Mouse (Mus musculus): ENCODE results near the gene Znrd1as. TPM values are rescaled to one million over a fixed set of nuclear protein-coding genes. Genes with fewer than 3 reads are reported as not detected.

Znrd1as gene
- 6.7 and 7.8 TPM in 2 replicates for polyA plus RNA-seq (2012; rRNA removed)

DNA sequence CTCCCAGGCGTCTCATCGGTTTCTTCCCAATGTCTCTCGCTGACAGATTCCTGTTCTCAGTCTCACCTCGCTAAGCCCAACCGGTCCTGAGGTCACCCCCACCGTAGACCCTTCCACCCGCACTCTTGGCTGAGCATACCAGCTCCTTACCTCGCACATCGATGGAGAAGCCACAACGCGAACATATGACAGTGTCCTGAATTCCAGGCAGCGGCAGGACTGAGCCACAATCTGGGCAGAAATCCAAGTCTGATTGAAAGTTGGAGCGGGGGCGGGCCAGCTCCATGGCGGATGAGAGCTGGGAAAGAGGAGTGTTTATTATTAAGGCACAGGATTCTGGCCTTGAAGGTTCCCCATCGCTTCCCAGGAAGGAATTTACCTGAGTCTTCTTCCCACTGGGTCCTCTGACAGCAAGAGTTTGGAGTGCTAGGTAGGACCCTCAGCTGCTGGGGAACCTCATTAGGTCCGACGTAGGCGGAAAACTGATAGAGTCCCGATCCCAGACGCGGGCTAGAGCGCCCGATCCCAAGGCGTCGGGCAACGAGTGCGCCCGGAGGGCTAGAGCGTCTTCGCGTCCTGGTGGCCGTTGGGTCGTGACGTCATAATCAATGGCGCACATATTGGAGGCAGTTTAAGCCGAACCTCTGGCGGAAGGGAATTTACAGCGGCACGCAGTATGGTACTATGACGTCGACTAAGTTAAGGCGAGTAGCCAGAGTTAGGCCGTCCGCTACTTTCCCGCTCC is at the start of gene Znrd1as, which contains the start of gene Znrd1:
Znrd1as (plus strand) TSS at position 594 of the 745 bp plus-strand sequence.
Znrd1 (minus strand) TSS at position 561 of the 745 bp plus-strand sequence.
- peak; percentile 94 to 96 for DNase-seq
- TF ChIP-seq CTCF (IDR thresholded peaks at IDR 0.05; ENCODE audit: borderline replicate concordance, insufficient read depth, low read depth, low read length) (no peak), POLR2A (IDR thresholded peaks at IDR 0.05; ENCODE audit: borderline replicate concordance, insufficient read depth, low read length) (peak; percentile 76; the same call in 1 of the 2 replicates)
- Histone ChIP-seq H3K27me3 (ENCODE audit: control insufficient read depth, insufficient read depth, low read length) (no peaks in the 10 kb centered on the region), H3K4me1 (ENCODE audit: control insufficient read depth, insufficient read depth, low read length) (peaks cover 4% of the 10 kb centered on the region), H3K4me3 (replicated peaks; ENCODE audit: insufficient read depth, low read depth, low read length) (peak within 1 kb of the TSS; percentile 81), H3K27ac (ENCODE audit: insufficient read depth, low read length) (peak within 1 kb of the TSS; percentile 67)
- WGBS: under 1% methylated on average over 46 of the region's 46 CpGs

DNA sequence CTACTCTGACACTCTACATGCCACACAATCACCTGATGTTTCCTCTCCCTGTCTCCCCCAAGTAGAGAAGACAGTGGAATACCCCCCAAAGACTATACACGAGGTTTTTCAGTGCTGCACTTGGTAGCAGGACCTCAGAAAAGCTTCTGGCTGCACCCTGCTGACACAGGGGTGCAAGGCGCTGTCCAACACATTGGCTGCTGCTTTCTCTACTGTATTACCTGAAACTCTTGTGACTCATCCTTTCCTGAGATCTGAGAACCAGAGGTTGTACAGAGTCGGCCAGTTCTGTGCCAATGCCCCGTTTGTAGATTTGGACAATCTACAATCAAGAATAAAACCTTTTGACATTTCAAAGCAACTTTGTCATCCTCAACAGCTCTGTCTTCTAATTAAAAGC is 48.6 kb upstream of the Znrd1as start:
- Histone ChIP-seq H3K27ac (ENCODE audit: insufficient read depth, low read length) (no peak overlapping the region), H3K4me1 (ENCODE audit: control insufficient read depth, insufficient read depth, low read length) (no peaks in the 10 kb centered on the region), H3K27me3 (ENCODE audit: control insufficient read depth, insufficient read depth, low read length) (no peaks in the 10 kb centered on the region; the same call in 1 of the 2 replicates), H3K4me3 (replicated peaks; ENCODE audit: insufficient read depth, low read depth, low read length) (no peak overlapping the region)
- WGBS: 60% methylated on average over 4 of the region's 4 CpGs
- TF ChIP-seq POLR2A (IDR thresholded peaks at IDR 0.05; ENCODE audit: borderline replicate concordance, insufficient read depth, low read length): no peak
- no peak for TF ChIP-seq CTCF (IDR thresholded peaks at IDR 0.05; ENCODE audit: borderline replicate concordance, insufficient read depth, low read depth, low read length)
- DNase-seq: no peak

DNA sequence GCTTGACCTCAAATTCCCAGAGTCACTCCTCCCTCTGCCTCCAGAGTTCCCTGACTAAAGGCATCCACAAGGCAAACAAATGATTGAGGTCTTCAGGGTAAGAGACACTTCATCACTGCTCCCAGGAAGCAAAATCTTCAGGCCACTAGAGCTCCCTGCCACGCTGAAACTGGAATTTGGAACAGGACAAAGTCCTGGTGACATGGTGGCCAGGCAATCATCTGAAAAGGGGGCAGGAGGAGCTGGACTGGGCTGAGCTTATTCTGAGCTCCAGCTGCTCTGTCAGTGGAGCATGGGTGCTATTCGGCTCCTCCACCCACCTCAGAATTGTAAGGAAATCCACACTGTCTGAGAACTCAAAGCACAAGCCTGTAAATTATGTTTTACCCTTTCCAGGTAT is 46.4 kb upstream of the Znrd1as start:
- no peak for TF ChIP-seq CTCF (IDR thresholded peaks at IDR 0.05; ENCODE audit: borderline replicate concordance, insufficient read depth, low read depth, low read length)
- TF ChIP-seq POLR2A (IDR thresholded peaks at IDR 0.05; ENCODE audit: borderline replicate concordance, insufficient read depth, low read length): no peak
- 73% methylated on average over 2 of the region's 2 CpGs for WGBS
- no peaks in the 10 kb centered on the region for H3K27me3 ChIP-seq (ENCODE audit: control insufficient read depth, insufficient read depth, low read length)
- H3K4me1 ChIP-seq (ENCODE audit: control insufficient read depth, insufficient read depth, low read length): no peaks in the 10 kb centered on the region
- no peak for DNase-seq
- H3K27ac ChIP-seq (ENCODE audit: insufficient read depth, low read length): no peak overlapping the region
- no peak overlapping the region for H3K4me3 ChIP-seq (replicated peaks; ENCODE audit: insufficient read depth, low read depth, low read length)

DNA sequence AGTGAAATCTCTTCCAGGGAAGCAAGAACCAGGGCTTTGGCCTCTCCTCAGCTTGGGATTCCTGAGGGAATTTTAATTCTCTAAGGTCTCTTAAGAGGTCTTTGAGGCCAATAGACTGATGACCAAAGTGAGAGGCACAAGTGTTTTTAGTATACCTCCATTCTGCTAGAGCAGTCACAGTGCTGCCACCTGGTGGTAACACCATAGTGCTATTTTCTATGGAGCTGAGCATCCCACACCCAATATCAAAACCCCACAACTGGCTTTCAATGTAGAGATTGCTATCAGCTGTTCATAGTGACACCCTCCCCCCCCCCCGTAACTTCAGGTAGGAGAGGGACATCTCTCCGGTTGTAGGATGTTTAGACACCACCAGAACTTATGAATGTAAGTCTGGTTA is 44.3 kb upstream of the Znrd1as start:
- Histone ChIP-seq H3K4me1 (ENCODE audit: control insufficient read depth, insufficient read depth, low read length) (no peaks in the 10 kb centered on the region), H3K27ac (ENCODE audit: insufficient read depth, low read length) (no peak overlapping the region), H3K4me3 (replicated peaks; ENCODE audit: insufficient read depth, low read depth, low read length) (no peak overlapping the region), H3K27me3 (ENCODE audit: control insufficient read depth, insufficient read depth, low read length) (no peaks in the 10 kb centered on the region)
- TF ChIP-seq POLR2A (IDR thresholded peaks at IDR 0.05; ENCODE audit: borderline replicate concordance, insufficient read depth, low read length) (no peak), CTCF (IDR thresholded peaks at IDR 0.05; ENCODE audit: borderline replicate concordance, insufficient read depth, low read depth, low read length) (peak; percentile 66; the same call in 1 of the 2 replicates)
- peak; percentile 64 to 69 for DNase-seq
- WGBS: 10% methylated on average over 2 of the region's 2 CpGs

DNA sequence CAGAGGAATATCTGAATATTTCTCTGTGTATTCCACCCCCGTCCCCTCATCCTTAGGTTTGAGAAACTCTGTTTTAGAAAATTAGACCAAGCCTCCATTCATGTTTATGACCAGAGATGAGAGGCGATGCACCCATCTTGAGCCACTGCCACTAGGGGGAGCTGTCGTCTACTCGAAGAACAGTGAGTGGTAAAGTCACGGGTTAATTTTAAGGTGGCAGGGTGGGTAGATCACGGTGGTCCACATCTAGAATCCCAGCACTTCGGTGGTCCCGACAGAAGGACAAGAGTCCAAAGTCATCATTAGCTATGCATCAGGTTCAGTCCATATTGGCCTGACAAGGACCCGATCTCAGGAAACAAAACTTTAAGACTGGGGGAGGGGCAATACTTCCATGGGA is 43.3 kb upstream of the Znrd1as start:
- DNase-seq: peak; percentile 32 to 60
- Histone ChIP-seq H3K4me3 (replicated peaks; ENCODE audit: insufficient read depth, low read depth, low read length) (no peak overlapping the region), H3K4me1 (ENCODE audit: control insufficient read depth, insufficient read depth, low read length) (no peaks in the 10 kb centered on the region), H3K27me3 (ENCODE audit: control insufficient read depth, insufficient read depth, low read length) (no peaks in the 10 kb centered on the region), H3K27ac (ENCODE audit: insufficient read depth, low read length) (no peak overlapping the region)
- TF ChIP-seq POLR2A (IDR thresholded peaks at IDR 0.05; ENCODE audit: borderline replicate concordance, insufficient read depth, low read length) (no peak), CTCF (IDR thresholded peaks at IDR 0.05; ENCODE audit: borderline replicate concordance, insufficient read depth, low read depth, low read length) (peak; percentile 82)
- 14% methylated on average over 9 of the region's 9 CpGs for WGBS

DNA sequence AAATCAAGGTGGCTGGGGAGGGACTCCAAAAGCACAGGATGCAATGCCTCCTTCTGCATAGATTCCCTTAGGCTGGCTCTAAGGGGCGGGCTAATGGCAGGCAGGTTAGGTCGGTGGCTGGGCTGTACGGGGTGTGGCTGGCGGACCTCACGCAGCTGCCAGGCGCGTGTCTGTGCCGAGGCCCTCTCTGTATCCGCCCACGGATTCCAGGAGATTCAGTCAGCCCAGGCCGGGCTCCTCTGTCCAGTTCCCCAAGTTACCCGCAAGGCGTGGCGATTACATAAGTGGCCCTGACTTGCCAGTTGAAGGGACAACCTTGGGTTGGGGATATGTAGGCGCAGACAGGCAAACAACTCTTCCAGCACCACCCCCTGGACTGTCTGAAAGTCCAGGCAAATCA is 38.2 kb upstream of the Znrd1as start:
- no peak for TF ChIP-seq POLR2A (IDR thresholded peaks at IDR 0.05; ENCODE audit: borderline replicate concordance, insufficient read depth, low read length)
- TF ChIP-seq CTCF (IDR thresholded peaks at IDR 0.05; ENCODE audit: borderline replicate concordance, insufficient read depth, low read depth, low read length): no peak
- Histone ChIP-seq H3K4me1 (ENCODE audit: control insufficient read depth, insufficient read depth, low read length) (no peaks in the 10 kb centered on the region), H3K27me3 (ENCODE audit: control insufficient read depth, insufficient read depth, low read length) (no peaks in the 10 kb centered on the region), H3K27ac (ENCODE audit: insufficient read depth, low read length) (no peak overlapping the region), H3K4me3 (replicated peaks; ENCODE audit: insufficient read depth, low read depth, low read length) (no peak overlapping the region)
- no peak for DNase-seq
- 56% methylated on average over 15 of the region's 15 CpGs for WGBS

DNA sequence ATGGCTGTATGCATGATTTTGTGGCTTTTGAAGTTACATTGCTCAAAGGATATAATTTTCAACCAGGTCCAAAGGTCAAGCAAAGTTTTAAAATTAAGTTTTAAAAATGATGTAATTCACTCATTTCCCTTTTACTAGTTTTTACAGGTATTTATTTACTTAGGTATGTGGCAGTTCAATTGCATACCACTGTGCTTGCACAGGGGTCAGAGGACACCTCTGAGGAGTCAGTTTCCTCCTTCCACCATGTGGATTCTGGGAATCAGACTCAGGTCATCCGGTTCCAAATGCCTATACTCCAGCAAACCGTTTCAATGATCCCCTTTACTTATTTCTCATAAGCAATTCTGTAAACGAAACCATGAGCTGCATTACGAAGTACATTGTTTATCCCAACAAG is 35.7 kb upstream of the Znrd1as start:
- Histone ChIP-seq H3K27ac (ENCODE audit: insufficient read depth, low read length) (no peak overlapping the region), H3K4me1 (ENCODE audit: control insufficient read depth, insufficient read depth, low read length) (no peaks in the 10 kb centered on the region), H3K27me3 (ENCODE audit: control insufficient read depth, insufficient read depth, low read length) (no peaks in the 10 kb centered on the region), H3K4me3 (replicated peaks; ENCODE audit: insufficient read depth, low read depth, low read length) (no peak overlapping the region)
- TF ChIP-seq CTCF (IDR thresholded peaks at IDR 0.05; ENCODE audit: borderline replicate concordance, insufficient read depth, low read depth, low read length) (no peak), POLR2A (IDR thresholded peaks at IDR 0.05; ENCODE audit: borderline replicate concordance, insufficient read depth, low read length) (no peak)
- 85% methylated on average over 4 of the region's 4 CpGs for WGBS
- no peak for DNase-seq

DNA sequence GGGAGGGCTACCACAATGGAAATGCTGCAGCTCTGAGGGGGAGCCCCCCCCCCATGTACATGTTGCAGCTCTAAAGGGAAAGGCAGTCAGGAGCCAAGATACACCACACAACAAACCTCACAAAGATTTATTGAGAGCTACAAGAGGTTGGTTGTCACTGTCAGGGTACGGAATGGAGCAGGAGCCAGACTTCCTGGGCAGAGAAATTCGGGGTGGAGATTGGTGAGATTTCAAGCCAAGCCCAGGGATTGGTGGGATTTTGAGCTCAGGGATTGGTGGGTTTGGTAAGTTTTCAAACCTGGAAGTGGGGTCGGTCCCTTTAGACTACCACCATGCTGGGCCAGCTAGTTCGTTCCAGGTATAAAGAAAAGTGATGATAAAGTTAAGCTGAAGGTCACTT is 34.9 kb upstream of the Znrd1as start:
- TF ChIP-seq POLR2A (IDR thresholded peaks at IDR 0.05; ENCODE audit: borderline replicate concordance, insufficient read depth, low read length): no peak
- TF ChIP-seq CTCF (IDR thresholded peaks at IDR 0.05; ENCODE audit: borderline replicate concordance, insufficient read depth, low read depth, low read length): no peak
- 49% methylated on average over 4 of the region's 4 CpGs for WGBS
- no peaks in the 10 kb centered on the region for H3K4me1 ChIP-seq (ENCODE audit: control insufficient read depth, insufficient read depth, low read length)

More for the DNA sequence above, 34.9 kb upstream of the Znrd1as start:
- no peak overlapping the region for H3K4me3 ChIP-seq (replicated peaks; ENCODE audit: insufficient read depth, low read depth, low read length)
- H3K27ac ChIP-seq (ENCODE audit: insufficient read depth, low read length): no peak overlapping the region
- DNase-seq: no peak
- no peaks in the 10 kb centered on the region for H3K27me3 ChIP-seq (ENCODE audit: control insufficient read depth, insufficient read depth, low read length)

Measured in cerebellum, adult 2 months (tissue).